Comparison of ENCODE assay signal across 9 mouse cellular contexts in genomic region chr2:124608546-124608945, GRCm38 (mm10).
A peak's percentile ranks its signal among the peaks of the same experiment; 100 is the strongest.
DNase-seq lines count a peak whose midpoint lies in the region; ATAC-seq and TF ChIP-seq lines count a peak whose summit lies in the region.
"Had no signal": no experiment of that assay in that cellular context is flagged by ENCODE, and none has a peak within 500 bp of the region (broad histone marks: within the 10 kb centered on the region; RNA-seq: fewer than 3 reads in every experiment).

No protein-coding gene starts in this region.

- peak overlapping the region; percentile 92 for H3K9ac ChIP-seq in heart, embryonic 13.5 days
- H3K9ac ChIP-seq in forebrain, embryonic 13.5 days: no peak overlapping the region
- H3K9ac ChIP-seq: limb, embryonic 15.5 days had no signal

- no peak overlapping the region for H3K4me3 ChIP-seq in cerebellum, adult 2 months (replicated peaks; ENCODE audit: insufficient read depth, low read depth, low read length)
- H3K4me3 ChIP-seq in layer of hippocampus, adult 2 months: no peak overlapping the region
- H3K4me3 ChIP-seq in heart, embryonic 13.5 days: peak overlapping the region; percentile 72
- H3K4me3 ChIP-seq in forebrain, embryonic 13.5 days: no peak overlapping the region

- ATAC-seq in cerebellum, adult (ENCODE audit: insufficient number of reproducible peaks, low FRiP score, low TSS enrichment): no peak
- ATAC-seq in heart, embryonic 13.5 days (ENCODE audit: extremely low read depth, insufficient number of reproducible peaks, low FRiP score, low TSS enrichment): no peak
- no peak for ATAC-seq in forebrain, embryonic 13.5 days

- H3K36me3 ChIP-seq in heart, embryonic 13.5 days: no peaks in the 10 kb centered on the region
- H3K36me3 ChIP-seq in forebrain, embryonic 13.5 days (ENCODE audit: poor library complexity, severe bottlenecking): no peaks in the 10 kb centered on the region
- H3K36me3 ChIP-seq: limb, embryonic 15.5 days had no signal

- no peaks in the 10 kb centered on the region for H3K27me3 ChIP-seq in cerebellum, adult 2 months (ENCODE audit: control insufficient read depth, insufficient read depth, low read length)
- H3K27me3 ChIP-seq in heart, embryonic 13.5 days (replicated peaks): no peaks in the 10 kb centered on the region
- peaks cover 16% of the 10 kb centered on the region; the same call in 1 of the 2 replicates for H3K27me3 ChIP-seq in forebrain, embryonic 13.5 days

- WGBS in cerebellum, adult 2 months: 77% methylated on average over 4 of the region's 4 CpGs
- WGBS in heart, embryonic 13.5 days: 51% methylated on average over 4 of the region's 4 CpGs
- 82% methylated on average over 4 of the region's 4 CpGs for WGBS in forebrain, embryonic 13.5 days

- H3K27ac ChIP-seq in cerebellum, adult 2 months (ENCODE audit: insufficient read depth, low read length): 0 out of 2 replicates have a peak overlapping the region, but pooled peaks have one; percentile 27
- peak overlapping the region; percentile 98; the same call in 1 of the 2 replicates for H3K27ac ChIP-seq in layer of hippocampus, adult 2 months
- H3K27ac ChIP-seq in heart, embryonic 13.5 days (replicated peaks): no peak overlapping the region
- H3K27ac ChIP-seq in forebrain, embryonic 13.5 days: no peak overlapping the region

- TF ChIP-seq CTCF in cerebellum, adult 2 months (IDR thresholded peaks at IDR 0.05; ENCODE audit: borderline replicate concordance, insufficient read depth, low read depth, low read length): no peak
- TF ChIP-seq CTCF in layer of hippocampus, adult 2 months (conservative IDR thresholded peaks at IDR 0.05): no peak; the same call in 1 of the 2 replicates

- peak overlapping the region; percentile 78 for H3K4me2 ChIP-seq in heart, embryonic 13.5 days
- no peak overlapping the region for H3K4me2 ChIP-seq in forebrain, embryonic 13.5 days

- H3K4me1 ChIP-seq in cerebellum, adult 2 months (ENCODE audit: control insufficient read depth, insufficient read depth, low read length): no peaks in the 10 kb centered on the region
- H3K4me1 ChIP-seq in heart, embryonic 13.5 days: peaks cover 52% of the 10 kb centered on the region
- H3K4me1 ChIP-seq in forebrain, embryonic 13.5 days: peaks cover 29% of the 10 kb centered on the region

- H3K9me3 ChIP-seq in heart, embryonic 13.5 days: no peaks in the 10 kb centered on the region
- no peaks in the 10 kb centered on the region for H3K9me3 ChIP-seq in forebrain, embryonic 13.5 days (replicated peaks)
- H3K9me3 ChIP-seq: limb, embryonic 15.5 days had no signal

- no peak for TF ChIP-seq POLR2A in cerebellum, adult 2 months (IDR thresholded peaks at IDR 0.05; ENCODE audit: borderline replicate concordance, insufficient read depth, low read length)

- peak in 1 of 2 experiments; percentile 43 for DNase-seq in cerebellum, adult 2 months
- peak in 1 of 2 experiments; percentile 17 for DNase-seq in layer of hippocampus, adult 2 months (ENCODE audit: low spot score in 2 of 2)
- DNase-seq in layer of hippocampus, adult 11-12 months (ENCODE audit: low spot score): no peak
- peak; percentile 49 for DNase-seq in lung, postnatal 10 days
- no peak for DNase-seq in embryo, embryonic 10.5 days (ENCODE audit: low spot score)

Comparison
In these comparisons a context has a peak if more than half of its experiments do, and no peak if none do; other contexts are left out.
1. H3K27ac ChIP-seq: peak in cerebellum, adult 2 months (single experiment) and layer of hippocampus, adult 2 months (single experiment); none in heart, embryonic 13.5 days (single experiment) and forebrain, embryonic 13.5 days (single experiment).